Mouse (Mus musculus) olfactory bulb, adult 2 months (tissue): ENCODE measurements around the gene Apobec3.

Experiments used
- CTCF ChIP-seq: fragments of 200-500 bp; IDR thresholded peaks from 2 replicates; pipeline ENCODE4 v1.5.1; 2012; ENCODE audit warnings: low read depth, mild to moderate bottlenecking, low read length, moderate library complexity; ENCODE audit not compliant: insufficient read depth
- POLR2A ChIP-seq: fragments of 200-500 bp; IDR thresholded peaks from 2 replicates; pipeline ENCODE4 v1.6.1; 2012; ENCODE audit warnings: mild to moderate bottlenecking, low read depth, low read length, moderate library complexity; ENCODE audit not compliant: insufficient read depth

GRCm38 (mm10) chr15:79951730-79952503, 60.5 kb downstream of the Apobec3 start:
- TF ChIP-seq CTCF: no peak
- no peak for TF ChIP-seq POLR2A
